Mouse (Mus musculus) large intestine, adult 2 months (tissue): ENCODE data around the gene Olfr1247. TPM values are rescaled to one million over a fixed set of nuclear protein-coding genes. Genes with fewer than 3 reads are reported as not detected.
"Not testable (repeated sequence)": the region's sequence is repeated elsewhere in the genome, so short reads cannot be mapped to it uniquely, and the experiment has no call there.

Source experiments
- DNase-seq: peaks from one replicate; pipeline ENCODE4 v3.0.0-alpha.2; 2012; ENCODE audit warnings: low read depth, low spot score
- WGBS: fragments of 180-500 bp; shearing (Covaris S2); methylation state at CpG from one replicate; pipeline ENCODE4 v1.1.7; 2018; 5-methylcytosine and 5-hydroxymethylcytosine counted together
- polyA plus RNA-seq: library from polyadenylated mRNA; depleted of rRNA; stranded (reverse); fragments of >200 nt; gene quantifications from 2 replicates; pipeline ENCODE4 v1.2.3, GENCODE M21; 2012; rRNA removed

Olfr1247 gene
- not detected in 2 replicates for polyA plus RNA-seq

GRCm38 (mm10) chr2:89614030-89614429 is at the start of gene Olfr1247:
Gene Olfr1247, minus strand, starts transcription at chr2:89614130.
- DNase-seq: no peak
- WGBS: 94% methylated on average over 2 of the region's 2 CpGs

GRCm38 (mm10) chr2:89661367-89661766 is 47.4 kb upstream of the Olfr1247 start, which contains the start of gene Olfr1250:
Gene Olfr1250, minus strand, starts transcription at chr2:89661467.
- DNase-seq: no peak

DNA sequence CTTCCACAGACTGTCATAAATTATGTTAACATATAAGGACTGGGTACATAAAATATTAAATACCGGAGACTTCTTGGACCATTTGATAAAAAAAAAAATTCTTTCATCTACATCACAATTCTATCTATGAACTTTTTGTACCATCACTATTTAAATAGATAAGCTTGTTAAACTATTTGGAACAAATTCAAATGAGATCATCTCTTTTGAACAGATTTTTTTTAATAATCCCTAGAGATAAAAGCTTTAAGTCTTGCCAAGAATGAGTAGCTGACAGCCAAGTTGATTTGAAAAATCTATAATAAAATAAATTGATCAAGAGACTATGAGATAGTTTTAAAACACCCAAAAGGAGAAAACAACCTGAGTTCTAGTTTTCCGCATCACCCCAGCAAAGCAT is 21.0 kb upstream of the Olfr1247 start, which contains the start of gene Olfr1249:
Olfr1249 (minus strand) TSS at position 101 of the 400 bp plus-strand sequence.
- WGBS: 88% methylated on average over 2 of the region's 2 CpGs
- no peak for DNase-seq

GRCm38 (mm10) chr2:89618145-89618544 is 4.2 kb upstream of the Olfr1247 start, which contains the start of gene Olfr1248:
Gene Olfr1248, minus strand, starts transcription at chr2:89618245.
- not testable (repeated sequence) for DNase-seq
- WGBS: 93% methylated on average over 1 of the region's 1 CpGs

DNA sequence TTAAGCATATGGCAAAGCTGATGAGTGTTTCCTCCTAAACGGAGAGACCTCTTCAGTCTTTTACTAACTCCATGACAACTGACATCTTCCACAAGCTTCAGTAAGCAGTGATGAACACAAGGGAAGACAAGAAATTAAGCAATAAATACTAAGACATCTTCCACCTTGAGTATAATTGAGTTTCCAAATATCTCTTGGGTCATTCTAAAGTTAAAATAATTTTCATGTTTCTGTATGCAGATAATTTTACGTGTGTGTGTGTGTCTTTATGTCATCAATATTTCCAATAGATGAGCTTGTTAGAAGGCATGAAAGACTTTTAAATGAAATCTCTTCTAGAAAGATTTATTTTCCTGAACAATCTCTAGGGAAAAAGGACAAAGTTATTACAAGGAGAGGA is 20.9 kb downstream of the Olfr1247 start, which contains the start of gene Olfr1246:
Olfr1246 (minus strand) TSS at position 101 of the 400 bp plus-strand sequence.
- WGBS: 74% methylated on average over 2 of the region's 2 CpGs
- no peak for DNase-seq

DNA sequence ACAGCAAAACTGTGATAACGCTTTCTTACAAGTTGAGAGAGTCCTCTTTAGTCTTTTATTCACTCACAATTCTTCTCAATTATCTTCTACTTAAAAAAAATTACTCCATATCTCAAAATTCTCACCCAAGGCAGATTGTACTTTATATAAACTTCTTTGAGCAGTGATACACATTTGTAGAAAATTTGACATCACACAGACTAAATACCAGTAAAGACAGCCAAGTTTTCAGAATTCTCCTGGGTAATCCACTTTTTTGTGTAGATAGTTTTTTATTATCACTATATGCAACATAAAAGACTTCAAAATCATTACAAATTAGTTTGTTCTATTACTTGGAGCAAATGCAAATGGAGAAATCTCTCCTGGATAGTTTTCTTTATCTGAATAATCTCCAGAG is 35.6 kb downstream of the Olfr1247 start, which contains the start of gene Olfr1245:
Olfr1245 (minus strand) TSS at position 101 of the 400 bp plus-strand sequence.
- DNase-seq: no peak
- 67% methylated on average over 1 of the region's 1 CpGs for WGBS

DNA sequence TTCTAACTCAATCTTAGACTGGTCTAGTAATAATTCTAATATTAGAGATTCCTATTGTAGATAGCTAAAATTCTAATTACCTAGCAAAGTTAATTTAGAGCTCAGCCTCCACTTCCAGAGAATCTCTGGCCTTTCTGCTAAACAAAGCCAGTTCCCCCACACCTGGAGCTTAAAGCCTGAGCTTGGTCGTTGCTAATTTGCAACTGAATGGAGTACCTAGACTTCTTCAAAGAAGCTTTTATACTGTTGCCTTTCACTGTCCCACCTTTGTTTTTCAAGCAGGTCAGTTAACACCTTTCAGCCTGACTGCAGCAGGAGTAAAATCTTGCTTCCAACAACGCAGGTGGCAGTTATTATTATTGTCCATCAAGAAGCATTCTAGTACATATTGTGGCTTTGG is 51.2 kb downstream of the Olfr1247 start:
- not testable (repeated sequence) for DNase-seq
- WGBS: 60% methylated on average over 2 of the region's 2 CpGs

Other genes starting within 250 kb of the Olfr1247 start
- not detected in 2 replicates for gene Olfr1234, start 249.3 kb downstream of the Olfr1247 start, polyA plus RNA-seq
- not detected in 2 replicates for gene Olfr1238, start 204.5 kb downstream of the Olfr1247 start, polyA plus RNA-seq
- gene Olfr1239, start 193.7 kb downstream of the Olfr1247 start, polyA plus RNA-seq: not detected in 2 replicates
- not detected in 2 replicates for gene Olfr1240, start 171.1 kb downstream of the Olfr1247 start, polyA plus RNA-seq
- not detected in 2 replicates for gene Olfr1241, start 127.0 kb downstream of the Olfr1247 start, polyA plus RNA-seq
- gene Olfr1242, start 115.8 kb downstream of the Olfr1247 start, polyA plus RNA-seq: not detected in 2 replicates
- not detected in 2 replicates for gene Olfr1243, start 82.6 kb downstream of the Olfr1247 start, polyA plus RNA-seq
- not detected in 2 replicates for gene Olfr1245, start 35.7 kb downstream of the Olfr1247 start, polyA plus RNA-seq
- not detected in 2 replicates for gene Olfr1246, start 21.0 kb downstream of the Olfr1247 start, polyA plus RNA-seq
- not detected in 2 replicates for gene Olfr1248, start 4.1 kb upstream of the Olfr1247 start, polyA plus RNA-seq
- not detected in 2 replicates for gene Olfr1249, start 20.9 kb upstream of the Olfr1247 start, polyA plus RNA-seq
- not detected in 2 replicates for gene Olfr1250, start 47.3 kb upstream of the Olfr1247 start, polyA plus RNA-seq
- not detected in 2 replicates for gene Olfr1251, start 57.8 kb upstream of the Olfr1247 start, polyA plus RNA-seq
- gene Olfr1252, start 110.9 kb upstream of the Olfr1247 start, polyA plus RNA-seq: not detected in 2 replicates
- not detected in 2 replicates for gene Olfr1253, start 143.0 kb upstream of the Olfr1247 start, polyA plus RNA-seq
- gene Olfr1254, start 179.5 kb upstream of the Olfr1247 start, polyA plus RNA-seq: not detected in 2 replicates
- not detected in 2 replicates for gene Olfr1255, start 197.9 kb upstream of the Olfr1247 start, polyA plus RNA-seq
- gene Olfr1256, start 227.4 kb upstream of the Olfr1247 start, polyA plus RNA-seq: not detected in 2 replicates
- not detected in 2 replicates for gene Olfr48, start 234.1 kb upstream of the Olfr1247 start, polyA plus RNA-seq